In the genomic region with DNA sequence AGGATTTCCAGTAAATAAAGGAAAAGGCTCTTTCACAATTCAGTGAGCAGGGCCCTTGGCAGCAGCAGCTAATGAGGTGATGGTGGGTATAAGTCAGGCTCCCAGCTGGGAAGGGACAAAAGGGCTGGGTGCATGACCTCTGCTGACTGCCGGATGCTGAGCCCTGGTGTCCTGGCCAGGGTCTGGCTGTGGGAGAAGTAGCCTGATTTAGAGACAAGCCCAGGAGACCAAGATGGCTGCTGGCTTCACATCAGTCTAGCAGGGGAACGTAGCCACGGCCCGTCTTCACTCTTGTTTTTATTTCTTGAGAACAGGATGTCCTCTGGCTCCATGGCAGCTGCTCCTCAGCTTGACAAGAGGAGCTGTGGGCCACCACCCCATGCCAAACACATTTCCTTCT, we compare ENCODE assay signal across 14 mouse cellular contexts. TPM values are rescaled to one million over a fixed set of nuclear protein-coding genes. Genes with fewer than 3 reads are reported as not detected.
DNase-seq lines count a peak whose midpoint lies in the region; ATAC-seq lines count a peak whose summit lies in the region.
"Had no signal": no experiment of that assay in that cellular context is flagged by ENCODE, and none has a peak within 500 bp of the region (broad histone marks: within the 10 kb centered on the region; RNA-seq: fewer than 3 reads in every experiment).

No protein-coding gene starts in this region.

- peak; percentile 52 to 70 for DNase-seq in adrenal gland, adult (ENCODE audit: inconsistent age in 2 of 2, low spot score in 1 of 2)
- DNase-seq in adrenal gland, adult 18-20 months (ENCODE audit: low spot score in 2 of 2) = no peak
- DNase-seq in urinary bladder, postnatal 25 days (ENCODE audit: low spot score) = peak; percentile 4
- no peak for DNase-seq in urinary bladder, adult 2 months (ENCODE audit: low spot score)
- DNase-seq in layer of hippocampus, adult 9-11 months = no peak
- no peak for DNase-seq in cerebellum, postnatal 14 days
- DNase-seq in ovary, postnatal 36 days (ENCODE audit: low spot score) = no peak
- DNase-seq: thymus, postnatal 36 days had no signal

- H3K9ac ChIP-seq in lung, embryonic 16.5 days (ENCODE audit: low read length) = no peak overlapping the region
- H3K9ac ChIP-seq: forebrain, embryonic 12.5 days; liver, embryonic 14.5 days had no signal

- H3K36me3 ChIP-seq in lung, embryonic 16.5 days (ENCODE audit: control insufficient read depth, insufficient read depth, low read length) = no peaks in the 10 kb centered on the region
- H3K36me3 ChIP-seq: forebrain, embryonic 12.5 days had no signal

- WGBS in lung, embryonic 16.5 days = 32% methylated on average over 4 of the region's 4 CpGs

- no peaks in the 10 kb centered on the region for H3K9me3 ChIP-seq in lung, embryonic 16.5 days (ENCODE audit: control insufficient read depth, low read length)
- H3K9me3 ChIP-seq: forebrain, embryonic 12.5 days had no signal

- no peak overlapping the region for H3K4me2 ChIP-seq in lung, embryonic 16.5 days (ENCODE audit: low read depth, low read length)
- H3K4me2 ChIP-seq: forebrain, embryonic 12.5 days had no signal

- H3K27me3 ChIP-seq in lung, embryonic 16.5 days (ENCODE audit: control insufficient read depth, insufficient read depth, low read depth, low read length) = peaks cover 8% of the 10 kb centered on the region; the same call in 1 of the 2 replicates

- no peak overlapping the region for H3K4me3 ChIP-seq in lung, embryonic 16.5 days (ENCODE audit: low read length)
- H3K4me3 ChIP-seq: forebrain, embryonic 12.5 days had no signal

- H3K4me1 ChIP-seq in lung, embryonic 16.5 days (replicated peaks; ENCODE audit: control insufficient read depth, insufficient read depth, low read length) = peaks cover 20% of the 10 kb centered on the region

- H3K27ac ChIP-seq in lung, embryonic 16.5 days (ENCODE audit: low read length) = peak overlapping the region; percentile 96
- H3K27ac ChIP-seq: forebrain, embryonic 12.5 days; liver, embryonic 14.5 days had no signal

- peak; percentile 62 for ATAC-seq in lung, embryonic 16.5 days (ENCODE audit: low read depth)

RNA-seq across cellular contexts. Expression of a gene that starts 3.6 kb away (rescaled TPM):
- not detected for total RNA-seq in adrenal gland, adult 18-20 months (2021)
- not detected in 2 replicates for polyA plus RNA-seq in urinary bladder, adult 2 months (2012; rRNA removed)
- polyA plus RNA-seq in lung, embryonic 16.5 days (2015; fragmentation: Nextera tagmentation; extraction: Ambion mirVana) = not detected in 2 replicates
- total RNA-seq: heart, postnatal 14 days; layer of hippocampus, adult 18-20 months had no signal
- polyA plus RNA-seq: cortical plate, adult 2 months; forebrain, embryonic 12.5 days; liver, embryonic 14.5 days had no signal

RNA-seq across cellular contexts. Expression of a gene that starts 14.2 kb away (rescaled TPM):
- 10 to 100 TPM; 14.5 to 17.7 TPM for total RNA-seq in adrenal gland, adult 18-20 months (2021)
- polyA plus RNA-seq in urinary bladder, adult 2 months (2012; rRNA removed) = 130 and 133 TPM in 2 replicates
- 24.6 and 25.1 TPM in 2 replicates for polyA plus RNA-seq in lung, embryonic 16.5 days (2015; fragmentation: Nextera tagmentation; extraction: Ambion mirVana)

RNA-seq across cellular contexts. Expression of a gene that starts 39.7 kb away (rescaled TPM):
- not detected for total RNA-seq in adrenal gland, adult 18-20 months (2021)
- 17.1 and 23.1 TPM in 2 replicates for polyA plus RNA-seq in urinary bladder, adult 2 months (2012; rRNA removed)
- polyA plus RNA-seq in lung, embryonic 16.5 days (2015; fragmentation: Nextera tagmentation; extraction: Ambion mirVana) = 61.4 and 70.5 TPM in 2 replicates

Comparison
In these comparisons a context has a peak if more than half of its experiments do, and no peak if none do; other contexts are left out.
1. DNase-seq: peak in adrenal gland, adult (2 of 2) and urinary bladder, postnatal 25 days (single experiment); none in adrenal gland, adult 18-20 months (0 of 2), urinary bladder, adult 2 months (single experiment), layer of hippocampus, adult 9-11 months (single experiment), cerebellum, postnatal 14 days (0 of 2) and ovary, postnatal 36 days (single experiment).